Mouse (Mus musculus) heart, postnatal 0 days (tissue): ENCODE results near the gene Zfp92.

ENCODE experiments used
- CTCF ChIP-seq: IDR thresholded peaks from 2 replicates; pipeline ENCODE4 v1.5.1; 2016; ENCODE audit warnings: antibody characterized with exemption, control low read depth, low read depth
- EP300 ChIP-seq: IDR thresholded peaks from 2 replicates; pipeline ENCODE4 v1.6.1; 2016; ENCODE audit warnings: antibody characterized with exemption, low read depth

- TF ChIP-seq EP300 (no peak), CTCF (no peak)
These were observed 60.9 kb downstream of the Zfp92 start for GRCm38 (mm10) chrX:73471764-73472163.
